Mouse (Mus musculus): Measurements from ENCODE around the gene Pgap2. TPM values are rescaled to one million over a fixed set of nuclear protein-coding genes. Genes with fewer than 3 reads are reported as not detected.

Pgap2 gene
- polyA plus RNA-seq, 1 experiment from 2014 or later, result 51.6 TPM

DNA sequence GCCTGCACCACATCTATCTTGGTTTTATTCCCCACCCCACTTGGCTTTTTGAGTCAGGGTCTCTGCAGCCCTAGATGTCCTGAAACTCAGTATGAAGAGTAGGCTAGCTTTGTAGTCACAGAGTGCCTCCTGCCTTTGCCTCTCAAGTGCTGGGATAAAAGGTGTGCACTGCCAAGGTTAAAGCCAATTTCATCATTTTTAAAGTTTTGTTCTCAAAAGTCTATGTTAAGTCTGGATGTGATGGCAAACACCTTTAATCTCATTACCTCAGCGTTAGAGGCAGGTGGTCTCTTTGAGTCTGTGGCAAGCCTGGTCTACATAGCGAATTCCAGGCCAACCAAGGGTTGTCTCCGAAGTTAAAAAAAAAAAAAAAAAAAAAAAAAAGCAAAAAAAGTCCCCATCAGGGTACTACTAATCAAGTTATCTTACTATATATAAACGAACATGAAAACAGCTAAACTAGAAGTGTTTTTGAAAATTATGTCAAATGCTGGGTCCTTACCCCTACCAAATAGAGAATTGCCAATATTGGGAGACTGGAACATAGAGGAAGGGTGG is 1.1 kb upstream of the Pgap2 start:
- Histone ChIP-seq H3K4me2 (peak overlapping the region; percentile 64), H3K4me1 (ENCODE audit: control insufficient read depth, insufficient read depth, low read length) (peaks cover 11% of the 10 kb centered on the region), H3K4me3 (ENCODE audit: low read depth, low read length) (peak overlapping the region; percentile 84), H3K27ac (ENCODE audit: low read depth, low read length) (no peak overlapping the region), H3K36me3 (ENCODE audit: control insufficient read depth, insufficient read depth, low read length) (no peaks in the 10 kb centered on the region), H3K9ac (ENCODE audit: low read length) (peak overlapping the region; percentile 86), H3K9me3 (ENCODE audit: control insufficient read depth, low read length) (no peaks in the 10 kb centered on the region), H3K27me3 (ENCODE audit: control insufficient read depth, insufficient read depth, low read length) (no peaks in the 10 kb centered on the region)
- no peak for ATAC-seq (ENCODE audit: low FRiP score)
- 52% methylated on average over 4 of the region's 4 CpGs for WGBS
- peak; percentile 72 for DNase-seq (ENCODE audit: low spot score, missing footprints)

- H3K9ac ChIP-seq (ENCODE audit: low read length), result peak overlapping the region; percentile 68
- DNase-seq (ENCODE audit: low spot score, missing footprints) (peak; percentile 65), ATAC-seq (ENCODE audit: low FRiP score) (no peak)
- no peaks in the 10 kb centered on the region for H3K9me3 ChIP-seq (ENCODE audit: control insufficient read depth, low read length)
- peak overlapping the region; percentile 62 for H3K4me2 ChIP-seq
- 70% methylated on average over 3 of the region's 3 CpGs for WGBS
- peaks cover 11% of the 10 kb centered on the region for H3K4me1 ChIP-seq (ENCODE audit: control insufficient read depth, insufficient read depth, low read length)
- no peaks in the 10 kb centered on the region for H3K27me3 ChIP-seq (ENCODE audit: control insufficient read depth, insufficient read depth, low read length)
- peak overlapping the region; percentile 84 for H3K4me3 ChIP-seq (ENCODE audit: low read depth, low read length)
- H3K36me3 ChIP-seq (ENCODE audit: control insufficient read depth, insufficient read depth, low read length), result no peaks in the 10 kb centered on the region
- H3K27ac ChIP-seq (ENCODE audit: low read depth, low read length), result peak overlapping the region; percentile 73
These were observed 1.1 kb downstream of the Pgap2 start for GRCm38 (mm10) chr7:102211071-102211470.

GRCm38 (mm10) chr7:102221899-102222298 is 11.9 kb downstream of the Pgap2 start:
- no peak overlapping the region for H3K27ac ChIP-seq (ENCODE audit: low read depth, low read length)
- H3K4me2 ChIP-seq, result no peak overlapping the region
- ATAC-seq (ENCODE audit: low FRiP score) (peak; percentile 31), DNase-seq (ENCODE audit: low spot score, missing footprints) (no peak)
- H3K9me3 ChIP-seq (ENCODE audit: control insufficient read depth, low read length), result no peaks in the 10 kb centered on the region
- no peaks in the 10 kb centered on the region for H3K4me1 ChIP-seq (ENCODE audit: control insufficient read depth, insufficient read depth, low read length)
- no peak overlapping the region for H3K9ac ChIP-seq (ENCODE audit: low read length)
- H3K36me3 ChIP-seq (ENCODE audit: control insufficient read depth, insufficient read depth, low read length), result no peaks in the 10 kb centered on the region
- WGBS, result 59% methylated on average over 1 of the region's 1 CpGs
- no peaks in the 10 kb centered on the region for H3K27me3 ChIP-seq (ENCODE audit: control insufficient read depth, insufficient read depth, low read length)
- H3K4me3 ChIP-seq (ENCODE audit: low read depth, low read length), result no peak overlapping the region

- Histone ChIP-seq H3K4me3 (ENCODE audit: low read depth, low read length) (peak overlapping the region; percentile 58), H3K27me3 (ENCODE audit: control insufficient read depth, insufficient read depth, low read length) (no peaks in the 10 kb centered on the region), H3K27ac (ENCODE audit: low read depth, low read length) (no peak overlapping the region), H3K4me2 (peak overlapping the region; percentile 67), H3K9ac (ENCODE audit: low read length) (peak overlapping the region; percentile 70), H3K4me1 (ENCODE audit: control insufficient read depth, insufficient read depth, low read length) (no peaks in the 10 kb centered on the region), H3K9me3 (ENCODE audit: control insufficient read depth, low read length) (no peaks in the 10 kb centered on the region), H3K36me3 (ENCODE audit: control insufficient read depth, insufficient read depth, low read length) (no peaks in the 10 kb centered on the region)
- under 1% methylated on average over 5 of the region's 13 CpGs for WGBS
- DNase-seq (ENCODE audit: low spot score, missing footprints) (peak; percentile 90), ATAC-seq (ENCODE audit: low FRiP score) (peak; percentile 81)
These were observed 12.3 kb downstream of the Pgap2 start for GRCm38 (mm10) chr7:102222336-102222735.

- Histone ChIP-seq H3K36me3 (ENCODE audit: control insufficient read depth, insufficient read depth, low read length) (no peaks in the 10 kb centered on the region), H3K9me3 (ENCODE audit: control insufficient read depth, low read length) (no peaks in the 10 kb centered on the region), H3K4me1 (ENCODE audit: control insufficient read depth, insufficient read depth, low read length) (no peaks in the 10 kb centered on the region), H3K27me3 (ENCODE audit: control insufficient read depth, insufficient read depth, low read length) (no peaks in the 10 kb centered on the region), H3K9ac (ENCODE audit: low read length) (peak overlapping the region; percentile 70), H3K4me3 (ENCODE audit: low read depth, low read length) (peak overlapping the region; percentile 58), H3K4me2 (peak overlapping the region; percentile 67), H3K27ac (ENCODE audit: low read depth, low read length) (no peak overlapping the region)
- ATAC-seq (ENCODE audit: low FRiP score) (peak; percentile 86), DNase-seq (ENCODE audit: low spot score, missing footprints) (peak; percentile 96)
- 2% methylated on average over 30 of the region's 31 CpGs for WGBS
These were observed 13.0 kb downstream of the Pgap2 start for GRCm38 (mm10) chr7:102222830-102223556.

DNA sequence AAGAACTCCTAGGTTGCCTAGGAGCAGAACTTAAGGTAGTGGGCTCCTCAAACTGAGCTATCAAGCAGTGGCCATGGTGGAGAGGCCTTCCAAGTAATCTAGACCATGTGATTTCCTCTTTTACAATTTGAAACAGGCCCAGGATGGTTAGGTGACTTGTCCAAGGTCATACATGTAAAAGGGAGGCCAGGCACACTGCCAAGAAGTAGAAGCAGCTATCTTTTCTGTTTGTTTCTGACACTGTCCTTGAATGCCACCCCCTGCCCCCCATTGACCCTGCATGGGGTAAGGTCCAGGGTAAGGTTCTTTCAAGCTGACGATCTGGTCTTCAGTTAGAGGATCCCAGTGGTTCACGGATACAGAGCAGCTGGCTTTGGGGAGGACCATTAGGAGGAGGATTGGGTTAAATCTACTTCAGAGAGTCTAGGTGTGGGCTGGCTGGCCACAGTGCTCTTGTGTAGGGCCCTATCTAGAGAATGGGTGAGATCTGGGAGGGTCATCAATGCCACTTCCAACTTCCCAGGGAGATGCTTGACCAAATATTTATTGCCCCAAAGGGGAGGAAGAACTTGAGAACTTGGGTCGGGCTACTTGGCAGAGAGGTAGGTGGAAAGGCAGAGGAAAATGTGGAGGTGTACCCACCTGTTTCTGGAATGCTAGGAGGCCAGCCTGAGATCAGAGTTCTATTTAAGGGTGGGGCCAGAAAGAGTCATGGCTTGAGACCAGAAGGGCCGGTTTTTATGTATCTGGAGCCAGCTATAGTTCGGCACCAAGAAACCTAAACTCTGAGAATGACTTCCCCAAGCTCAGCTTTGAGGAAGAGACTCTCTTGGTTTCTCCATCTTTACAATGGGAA is 14.1 kb downstream of the Pgap2 start:
- Histone ChIP-seq H3K4me2 (no peak overlapping the region), H3K27me3 (ENCODE audit: control insufficient read depth, insufficient read depth, low read length) (no peaks in the 10 kb centered on the region), H3K4me1 (ENCODE audit: control insufficient read depth, insufficient read depth, low read length) (no peaks in the 10 kb centered on the region), H3K9me3 (ENCODE audit: control insufficient read depth, low read length) (peaks cover 1% of the 10 kb centered on the region; the same call in 1 of the 2 replicates), H3K4me3 (ENCODE audit: low read depth, low read length) (no peak overlapping the region), H3K27ac (ENCODE audit: low read depth, low read length) (no peak overlapping the region), H3K9ac (ENCODE audit: low read length) (no peak overlapping the region), H3K36me3 (ENCODE audit: control insufficient read depth, insufficient read depth, low read length) (0 out of 2 replicates have a peak, but pooled peaks cover 2% of the 10 kb centered on the region)
- ATAC-seq (ENCODE audit: low FRiP score) (no peak), DNase-seq (ENCODE audit: low spot score, missing footprints) (peak; percentile 57)
- 89% methylated on average over 5 of the region's 5 CpGs for whole genome bisulfite sequencing

DNA sequence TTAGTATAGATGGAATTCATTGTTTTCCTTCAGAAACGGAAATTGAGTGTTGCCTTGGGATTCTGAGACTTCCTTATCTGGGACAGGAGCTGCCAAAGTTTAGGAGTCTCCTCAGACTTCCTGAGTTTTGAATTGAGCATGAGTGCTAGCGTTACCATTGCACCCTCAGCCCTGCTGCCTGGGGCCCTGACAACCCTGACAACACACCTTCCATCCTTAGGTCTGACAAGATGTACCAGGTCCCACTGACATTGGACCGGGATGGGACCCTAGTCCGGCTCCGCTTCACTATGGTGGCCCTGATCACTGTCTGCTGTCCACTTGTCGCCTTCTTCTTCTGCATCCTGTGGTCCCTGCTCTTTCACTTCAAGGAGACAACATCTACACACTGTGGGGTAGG is 16.0 kb downstream of the Pgap2 start:
- H3K9me3 ChIP-seq (ENCODE audit: control insufficient read depth, low read length), result peaks cover 3% of the 10 kb centered on the region; the same call in 1 of the 2 replicates
- H3K4me1 ChIP-seq (ENCODE audit: control insufficient read depth, insufficient read depth, low read length), result no peaks in the 10 kb centered on the region
- WGBS, result 91% methylated on average over 6 of the region's 6 CpGs
- no peaks in the 10 kb centered on the region for H3K27me3 ChIP-seq (ENCODE audit: control insufficient read depth, insufficient read depth, low read length)
- no peak overlapping the region for H3K27ac ChIP-seq (ENCODE audit: low read depth, low read length)
- H3K36me3 ChIP-seq (ENCODE audit: control insufficient read depth, insufficient read depth, low read length), result 0 out of 2 replicates have a peak, but pooled peaks cover 2% of the 10 kb centered on the region
- no peak overlapping the region for H3K4me2 ChIP-seq
- ATAC-seq (ENCODE audit: low FRiP score) (no peak), DNase-seq (ENCODE audit: low spot score, missing footprints) (peak; percentile 26)
- H3K9ac ChIP-seq (ENCODE audit: low read length), result no peak overlapping the region
- H3K4me3 ChIP-seq (ENCODE audit: low read depth, low read length), result no peak overlapping the region

- ATAC-seq (ENCODE audit: low FRiP score) (no peak), DNase-seq (ENCODE audit: low spot score, missing footprints) (peak; percentile 4)
- Histone ChIP-seq H3K4me1 (ENCODE audit: control insufficient read depth, insufficient read depth, low read length) (no peaks in the 10 kb centered on the region), H3K9me3 (ENCODE audit: control insufficient read depth, low read length) (peaks cover 3% of the 10 kb centered on the region; the same call in 1 of the 2 replicates), H3K9ac (ENCODE audit: low read length) (no peak overlapping the region), H3K27ac (ENCODE audit: low read depth, low read length) (no peak overlapping the region), H3K36me3 (ENCODE audit: control insufficient read depth, insufficient read depth, low read length) (0 out of 2 replicates have a peak, but pooled peaks cover 2% of the 10 kb centered on the region), H3K4me3 (ENCODE audit: low read depth, low read length) (no peak overlapping the region), H3K4me2 (no peak overlapping the region), H3K27me3 (ENCODE audit: control insufficient read depth, insufficient read depth, low read length) (no peaks in the 10 kb centered on the region)
- WGBS, result 94% methylated on average over 4 of the region's 4 CpGs
These were observed 18.2 kb downstream of the Pgap2 start for GRCm38 (mm10) chr7:102228049-102228670.

All from midbrain, embryonic 11.5 days (tissue).